Mouse (Mus musculus) liver, postnatal 0 days (tissue): ENCODE measurements around the gene Pgm5.

ENCODE experiments used
- CTCF ChIP-seq: sonication (generic); IDR thresholded peaks from 2 replicates; pipeline ENCODE4 v1.5.1; 2016; ENCODE audit warnings: antibody characterized with exemption, low read depth
- EP300 ChIP-seq: IDR thresholded peaks from 2 replicates; pipeline ENCODE4 v1.6.1; 2016; ENCODE audit warnings: antibody characterized with exemption, low read depth, mild to moderate bottlenecking

DNA sequence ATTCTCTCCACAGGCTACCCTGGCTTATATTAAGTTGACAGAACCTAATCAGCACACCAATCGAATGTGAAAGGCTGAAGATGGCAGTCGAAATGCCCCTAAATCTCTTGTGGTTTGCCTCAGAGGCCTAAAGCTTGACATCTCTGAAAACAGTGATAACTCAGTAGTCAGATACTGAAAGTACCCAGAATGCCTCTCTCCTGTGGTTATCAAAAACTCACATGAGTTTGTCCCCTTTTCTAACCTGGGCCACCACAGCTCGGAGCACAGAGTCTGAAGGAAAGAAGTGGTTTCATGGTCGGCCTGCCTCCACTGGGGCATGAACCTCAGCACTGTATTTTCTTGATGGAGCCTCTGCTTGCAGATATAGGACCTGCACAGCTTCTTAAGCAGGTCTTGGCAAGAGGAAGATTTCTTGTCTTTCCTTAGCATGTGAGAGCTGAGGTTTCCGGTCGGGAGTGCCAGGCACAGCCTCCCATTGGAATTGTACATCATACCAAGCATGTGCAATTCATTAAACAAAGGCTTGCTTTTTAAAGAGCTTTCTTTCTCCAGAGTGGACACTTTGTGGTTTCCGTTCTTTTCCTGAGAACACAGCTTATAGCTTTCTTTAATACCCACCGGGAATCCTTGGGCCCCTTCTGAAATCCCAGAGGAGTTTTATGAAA is 215.4 kb downstream of the Pgm5 start:
- TF ChIP-seq CTCF: no peak
- no peak for TF ChIP-seq EP300
